Mouse (Mus musculus): ENCODE data around the gene Gm49403. TPM values are rescaled to one million over a fixed set of nuclear protein-coding genes. Genes with fewer than 3 reads are reported as not detected.

Gene Gm49403
- polyA plus RNA-seq, 1 experiment from 2014 or later = not detected

DNA sequence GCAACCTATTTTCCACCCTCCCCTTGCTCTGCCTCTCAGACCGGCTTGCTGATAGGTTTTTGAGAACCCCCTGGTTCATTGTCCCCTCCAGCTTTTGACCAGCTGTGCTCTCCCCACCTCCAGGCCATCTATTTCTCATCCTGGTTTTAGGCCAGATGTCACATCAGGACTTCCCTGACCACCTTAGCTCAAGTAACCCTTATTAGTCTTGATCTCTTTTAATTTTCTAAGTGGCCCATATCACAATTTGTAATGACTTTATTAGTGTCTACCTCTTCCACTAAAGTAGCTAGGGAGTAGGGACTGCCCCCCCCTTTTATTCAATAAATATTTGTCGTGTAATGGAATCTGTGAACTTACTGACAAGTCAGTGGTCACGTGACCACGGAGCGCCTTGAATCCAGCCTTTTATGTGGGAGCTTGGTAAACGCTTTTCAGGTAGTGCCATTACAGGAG lies 37.1 kb downstream of the Gm49403 start:
- H3K4me2 ChIP-seq = peak overlapping the region; percentile 65
- H3K27me3 ChIP-seq (replicated peaks) = no peaks in the 10 kb centered on the region
- no peaks in the 10 kb centered on the region for H3K9me3 ChIP-seq
- peak overlapping the region; percentile 79 for H3K4me3 ChIP-seq (replicated peaks)
- peak; percentile 17; the same call in 1 of the 2 replicates for ATAC-seq (ENCODE audit: insufficient read depth, low FRiP score, low read depth)
- H3K36me3 ChIP-seq = peaks cover 17% of the 10 kb centered on the region
- WGBS = under 1% methylated on average over 6 of the region's 6 CpGs
- peak overlapping the region; percentile 89 for H3K27ac ChIP-seq
- peak overlapping the region; percentile 64 for H3K9ac ChIP-seq
- H3K4me1 ChIP-seq = peaks cover 12% of the 10 kb centered on the region; the same call in 1 of the 2 replicates

- H3K4me1 ChIP-seq = peaks cover 12% of the 10 kb centered on the region; the same call in 1 of the 2 replicates
- peak overlapping the region; percentile 65 for H3K4me2 ChIP-seq
- peak overlapping the region; percentile 79; the same call in 1 of the 2 replicates for H3K4me3 ChIP-seq (replicated peaks)
- no peak overlapping the region for H3K9ac ChIP-seq
- no peak for ATAC-seq (ENCODE audit: insufficient read depth, low FRiP score, low read depth)
- no peaks in the 10 kb centered on the region for H3K9me3 ChIP-seq
- H3K27ac ChIP-seq = no peak overlapping the region
- H3K36me3 ChIP-seq = peaks cover 9% of the 10 kb centered on the region; the same call in 1 of the 2 replicates
- WGBS = 75% methylated on average over 9 of the region's 9 CpGs
- H3K27me3 ChIP-seq (replicated peaks) = no peaks in the 10 kb centered on the region
Measured at GRCm38 (mm10) chr19:8921741-8922140, 38.0 kb downstream of the Gm49403 start.

DNA sequence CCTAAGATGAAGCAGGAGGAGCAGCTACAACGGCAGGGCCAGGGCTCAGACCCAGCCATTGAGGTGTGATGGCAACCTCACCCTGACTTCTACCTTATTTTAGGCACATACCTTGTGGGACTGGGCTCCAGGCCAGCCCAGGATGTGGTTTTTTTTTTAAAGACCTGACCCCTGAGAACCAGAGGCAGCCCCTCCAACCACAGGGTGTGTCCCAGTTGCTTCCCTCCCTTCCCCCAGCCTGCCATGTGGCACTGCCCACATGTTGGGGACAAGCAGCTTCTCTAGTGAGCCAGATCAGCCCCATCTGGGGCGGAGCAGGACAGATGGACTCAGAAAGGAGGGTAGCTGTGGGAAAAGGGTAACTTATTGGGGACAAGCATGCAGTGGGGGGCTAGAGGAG lies 43.0 kb downstream of the Gm49403 start:
- H3K4me2 ChIP-seq = no peak overlapping the region
- H3K4me3 ChIP-seq (replicated peaks) = no peak overlapping the region
- H3K9ac ChIP-seq = no peak overlapping the region
- H3K4me1 ChIP-seq = peaks cover 23% of the 10 kb centered on the region
- H3K27me3 ChIP-seq (replicated peaks) = no peaks in the 10 kb centered on the region
- H3K27ac ChIP-seq = no peak overlapping the region
- no peaks in the 10 kb centered on the region for H3K9me3 ChIP-seq
- WGBS = 82% methylated on average over 2 of the region's 2 CpGs
- H3K36me3 ChIP-seq = 0 out of 2 replicates have a peak, but pooled peaks cover 6% of the 10 kb centered on the region
- no peak for ATAC-seq (ENCODE audit: insufficient read depth, low FRiP score, low read depth)

- Histone ChIP-seq H3K36me3 (0 out of 2 replicates have a peak, but pooled peaks cover 7% of the 10 kb centered on the region), H3K27ac (no peak overlapping the region), H3K4me2 (no peak overlapping the region), H3K9me3 (no peaks in the 10 kb centered on the region), H3K4me1 (peaks cover 22% of the 10 kb centered on the region), H3K9ac (no peak overlapping the region), H3K27me3 (replicated peaks) (no peaks in the 10 kb centered on the region), H3K4me3 (replicated peaks) (no peak overlapping the region)
- ATAC-seq (ENCODE audit: insufficient read depth, low FRiP score, low read depth) = no peak
- WGBS = 79% methylated on average over 12 of the region's 12 CpGs
Measured at GRCm38 (mm10) chr19:8927891-8928525, 44.3 kb downstream of the Gm49403 start.

DNA sequence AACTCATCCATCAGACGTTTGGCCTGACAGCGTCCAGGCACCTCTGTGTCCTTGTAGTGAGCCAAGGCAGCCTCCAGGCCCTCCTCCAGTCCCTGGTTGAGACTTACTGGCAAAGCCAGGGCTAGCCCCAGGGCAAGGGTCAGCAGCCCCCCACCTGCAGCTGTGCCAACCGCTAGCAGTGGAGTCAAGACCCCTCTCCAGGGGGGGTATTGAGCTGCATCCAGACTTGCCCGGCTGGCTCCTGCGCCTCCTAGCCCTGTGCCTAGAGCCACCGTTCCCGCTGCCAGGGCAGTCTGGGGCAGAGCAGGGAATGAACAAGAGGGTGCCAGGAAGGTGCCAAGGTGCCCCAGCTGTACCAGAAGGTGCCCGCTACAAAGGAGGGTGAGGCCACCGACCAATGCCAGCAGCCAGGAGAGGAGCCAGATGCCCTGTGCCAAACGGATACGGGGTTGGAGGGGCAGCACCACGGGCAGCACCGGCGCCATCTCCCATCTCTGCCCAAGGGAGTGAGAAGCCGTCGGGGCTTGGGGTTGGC lies 45.0 kb downstream of the Gm49403 start:
- Histone ChIP-seq H3K27ac (peak overlapping the region; percentile 90; the same call in 1 of the 2 replicates), H3K9me3 (no peaks in the 10 kb centered on the region), H3K36me3 (peaks cover 14% of the 10 kb centered on the region), H3K4me2 (peak overlapping the region; percentile 73), H3K27me3 (replicated peaks) (no peaks in the 10 kb centered on the region), H3K9ac (no peak overlapping the region), H3K4me1 (peaks cover 22% of the 10 kb centered on the region), H3K4me3 (replicated peaks) (peak overlapping the region; percentile 75)
- ATAC-seq (ENCODE audit: insufficient read depth, low FRiP score, low read depth) = no peak
- 27% methylated on average over 16 of the region's 16 CpGs for WGBS

DNA sequence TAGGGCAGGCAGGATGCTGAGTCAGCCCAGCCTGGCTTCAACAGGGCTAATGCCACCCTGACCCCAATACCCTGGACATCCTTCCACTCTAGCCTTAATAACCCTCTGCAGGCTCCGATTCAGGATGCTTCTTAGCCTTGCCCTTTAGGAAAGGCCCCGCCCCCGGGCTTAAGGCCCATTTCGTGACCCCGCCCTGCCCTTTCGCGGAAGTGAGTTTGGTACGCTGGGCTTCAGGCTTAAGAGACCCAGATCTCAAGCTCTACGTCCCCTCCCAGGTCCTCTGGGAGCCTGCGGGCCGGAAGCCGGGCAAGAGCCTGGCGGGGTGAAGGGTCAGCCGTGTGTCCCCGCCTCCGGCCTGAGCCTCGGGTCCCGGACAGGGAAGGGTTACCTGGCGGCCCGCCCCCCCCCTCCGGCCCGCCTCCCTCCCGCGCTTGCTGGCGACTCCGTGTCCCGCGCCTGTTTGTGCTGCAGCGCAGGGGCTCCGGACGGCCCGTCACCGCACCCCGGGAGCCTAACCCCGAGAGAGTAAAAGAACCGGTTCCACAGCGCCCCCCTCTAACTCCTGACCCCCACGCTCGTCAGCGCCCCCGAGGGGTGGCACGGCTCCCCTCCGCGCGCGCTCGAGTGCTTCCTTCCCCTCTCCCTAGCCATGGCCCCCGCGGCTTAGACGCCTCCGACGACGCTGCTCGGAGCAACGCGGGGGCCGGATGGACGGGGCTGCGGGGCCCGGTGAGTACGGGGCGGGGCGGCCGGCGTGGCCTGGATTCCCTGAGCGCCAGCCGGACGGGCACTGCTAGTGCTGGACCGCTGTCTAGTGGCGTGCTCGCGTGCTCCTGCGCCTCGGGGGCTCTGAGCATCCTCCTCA lies 45.7 kb downstream of the Gm49403 start, which contains the start of the genes Rom1 and Eml3:
TSS of gene Rom1 (minus strand) at position 133 of the 865 bp plus-strand sequence.
TSS of gene Eml3 (plus strand) at position 329 of the 865 bp plus-strand sequence.
- Histone ChIP-seq H3K27me3 (replicated peaks) (no peaks in the 10 kb centered on the region), H3K9ac (peak within 1 kb of the TSS; percentile 54), H3K4me1 (peaks cover 22% of the 10 kb centered on the region), H3K36me3 (peaks cover 20% of the 10 kb centered on the region), H3K4me3 (replicated peaks) (peak within 1 kb of the TSS; percentile 75), H3K4me2 (peak within 1 kb of the TSS; percentile 73), H3K27ac (peak within 1 kb of the TSS; percentile 90), H3K9me3 (no peaks in the 10 kb centered on the region)
- WGBS = 0% methylated on average over 69 of the region's 74 CpGs
- peak; percentile 76 for ATAC-seq (ENCODE audit: insufficient read depth, low FRiP score, low read depth)

- Histone ChIP-seq H3K36me3 (peaks cover 25% of the 10 kb centered on the region), H3K4me2 (peak overlapping the region; percentile 73), H3K27me3 (replicated peaks) (no peaks in the 10 kb centered on the region), H3K27ac (peak overlapping the region; percentile 90), H3K9me3 (no peaks in the 10 kb centered on the region), H3K4me1 (peaks cover 22% of the 10 kb centered on the region), H3K4me3 (replicated peaks) (peak overlapping the region; percentile 75), H3K9ac (peak overlapping the region; percentile 54)
- WGBS = 6% methylated on average over 11 of the region's 11 CpGs
- peak; percentile 6; the same call in 1 of the 2 replicates for ATAC-seq (ENCODE audit: insufficient read depth, low FRiP score, low read depth)
Measured at GRCm38 (mm10) chr19:8930117-8930516, 46.4 kb downstream of the Gm49403 start.

GRCm38 (mm10) chr19:8930771-8931170 lies 47.0 kb downstream of the Gm49403 start:
- H3K4me3 ChIP-seq (replicated peaks) = peak overlapping the region; percentile 75
- WGBS = 84% methylated on average over 7 of the region's 7 CpGs
- no peak overlapping the region for H3K27ac ChIP-seq

GRCm38 (mm10) chr19:8936736-8937135 lies 53.0 kb downstream of the Gm49403 start:
- no peak for ATAC-seq (ENCODE audit: insufficient read depth, low FRiP score, low read depth)
- peaks cover 35% of the 10 kb centered on the region for H3K36me3 ChIP-seq

More at GRCm38 (mm10) chr19:8930771-8931170, 47.0 kb downstream of the Gm49403 start:
- H3K27me3 ChIP-seq (replicated peaks) = no peaks in the 10 kb centered on the region
- H3K4me2 ChIP-seq = peak overlapping the region; percentile 73
- peaks cover 22% of the 10 kb centered on the region for H3K4me1 ChIP-seq
- peaks cover 22% of the 10 kb centered on the region for H3K36me3 ChIP-seq
- no peak for ATAC-seq (ENCODE audit: insufficient read depth, low FRiP score, low read depth)
- no peaks in the 10 kb centered on the region for H3K9me3 ChIP-seq
- H3K9ac ChIP-seq = peak overlapping the region; percentile 54; the same call in 1 of the 2 replicates

More at GRCm38 (mm10) chr19:8936736-8937135, 53.0 kb downstream of the Gm49403 start:
- H3K9me3 ChIP-seq = no peaks in the 10 kb centered on the region
- H3K27me3 ChIP-seq (replicated peaks) = no peaks in the 10 kb centered on the region
- no peak overlapping the region for H3K27ac ChIP-seq
- H3K4me3 ChIP-seq (replicated peaks) = no peak overlapping the region
- 89% methylated on average over 2 of the region's 2 CpGs for WGBS
- no peak overlapping the region for H3K9ac ChIP-seq
- H3K4me1 ChIP-seq = peaks cover 8% of the 10 kb centered on the region
- no peak overlapping the region for H3K4me2 ChIP-seq
